Mouse (Mus musculus) midbrain, postnatal 0 days (tissue): ENCODE measurements at regions not wholly inside any gene's neighbourhood (a gene's known extent, or its start where the extent isn't known, plus 50 kb on each side); places are given as distances from the start of the nearest gene placed in this dataset.

Experiments
- ATAC-seq: fragments of 200-750 bp; cut with Nextera tagmentation; 2 replicates; pipeline ENCODE4 v1.8.0; 2017; ENCODE audit warnings: moderate number of reproducible peaks, mild to moderate bottlenecking, moderate TSS enrichment, moderate library complexity; ENCODE audit not compliant: low FRiP score
- DNase-seq: peaks from one replicate; pipeline ENCODE4 v3.0.0-alpha.2; 2015; ENCODE audit warnings: low spot score
- H3K27ac ChIP-seq: fragments of 300-500 bp; sonication (generic); 2 replicates; pipeline ENCODE4 v1.5.1; 2014; ENCODE audit warnings: low read depth, mild to moderate bottlenecking, low read length, mixed read lengths
- H3K27me3 ChIP-seq: fragments of 300-500 bp; sonication (generic); 2 replicates; pipeline ENCODE4 v1.6.1; 2014; ENCODE audit warnings: low read length, control low read depth, mixed read lengths; ENCODE audit not compliant: insufficient read depth
- H3K36me3 ChIP-seq: fragments of 300-500 bp; sonication (generic); 2 replicates; pipeline ENCODE4 v1.6.1; 2014; ENCODE audit warnings: low read length, control low read depth, mixed read lengths; ENCODE audit not compliant: insufficient read depth
- H3K4me1 ChIP-seq: fragments of 300-500 bp; sonication (generic); 2 replicates; pipeline ENCODE4 v1.6.1; 2014; ENCODE audit warnings: mild to moderate bottlenecking, control low read depth, antibody characterized with exemption, low read length, mixed read lengths; ENCODE audit not compliant: insufficient read depth
- H3K4me2 ChIP-seq: fragments of 300-500 bp; sonication (generic); 2 replicates; pipeline ENCODE4 v1.6.1; 2014; ENCODE audit warnings: low read depth, mild to moderate bottlenecking, low read length, mixed read lengths; ENCODE audit not compliant: poor library complexity, severe bottlenecking
- H3K4me3 ChIP-seq: fragments of 300-500 bp; sonication (generic); 2 replicates; pipeline ENCODE4 v1.5.1; 2014; ENCODE audit warnings: low read depth, mild to moderate bottlenecking, low read length, moderate library complexity
- H3K9ac ChIP-seq: fragments of 300-500 bp; sonication (generic); replicated peaks from 2 replicates; pipeline ENCODE4 v1.6.1; 2014; ENCODE audit warnings: mild to moderate bottlenecking, low read length, moderate library complexity, mixed read lengths; ENCODE audit not compliant: poor library complexity, severe bottlenecking
- H3K9me3 ChIP-seq: fragments of 300-500 bp; sonication (generic); 2 replicates; pipeline ENCODE4 v1.6.1; 2016; ENCODE audit warnings: low read length, control low read depth
- CTCF ChIP-seq: IDR thresholded peaks from 2 replicates; pipeline ENCODE4 v1.5.1; 2016; ENCODE audit warnings: antibody characterized with exemption, mild to moderate bottlenecking
- WGBS: fragments of 180-500 bp; shearing (Covaris S2); extraction: QIAGEN DNeasy Blood & Tissue Kit; methylation state at CpG from one replicate; pipeline ENCODE4 v1.1.7; 2014; 5-methylcytosine and 5-hydroxymethylcytosine counted together

- no peak overlapping the region for H3K4me3 ChIP-seq
- DNase-seq (no peak), ATAC-seq (no peak)
- H3K27me3 ChIP-seq = no peaks in the 10 kb centered on the region
- no peak for TF ChIP-seq CTCF
- H3K4me2 ChIP-seq = no peak overlapping the region
- H3K27ac ChIP-seq = no peak overlapping the region
- H3K9me3 ChIP-seq = no peaks in the 10 kb centered on the region
- no peaks in the 10 kb centered on the region for H3K4me1 ChIP-seq
- no peaks in the 10 kb centered on the region for H3K36me3 ChIP-seq
- H3K9ac ChIP-seq = no peak overlapping the region
- 30% methylated on average over 1 of the region's 1 CpGs for WGBS
These were observed 597.0 kb upstream of the Slit2 start for GRCm38 (mm10) chr5:47385930-47386329.

GRCm38 (mm10) chr5:47386750-47387149 lies 596.2 kb upstream of the Slit2 start:
- H3K27me3 ChIP-seq = no peaks in the 10 kb centered on the region
- WGBS = 90% methylated on average over 5 of the region's 5 CpGs
- no peak overlapping the region for H3K4me3 ChIP-seq
- H3K9ac ChIP-seq = no peak overlapping the region
- no peaks in the 10 kb centered on the region for H3K36me3 ChIP-seq
- no peak for TF ChIP-seq CTCF
- no peaks in the 10 kb centered on the region for H3K9me3 ChIP-seq
- ATAC-seq = no peak
- DNase-seq = no peak
- no peaks in the 10 kb centered on the region for H3K4me1 ChIP-seq
- no peak overlapping the region for H3K4me2 ChIP-seq
- H3K27ac ChIP-seq = no peak overlapping the region

- Histone ChIP-seq H3K36me3 (no peaks in the 10 kb centered on the region), H3K27me3 (no peaks in the 10 kb centered on the region), H3K4me3 (no peak overlapping the region), H3K4me2 (no peak overlapping the region), H3K9ac (no peak overlapping the region), H3K27ac (no peak overlapping the region), H3K9me3 (no peaks in the 10 kb centered on the region), H3K4me1 (no peaks in the 10 kb centered on the region)
- no peak for ATAC-seq
- 77% methylated on average over 2 of the region's 2 CpGs for WGBS
- TF ChIP-seq CTCF = no peak
- no peak for DNase-seq
These were observed 592.2 kb upstream of the Slit2 start for GRCm38 (mm10) chr5:47390735-47391134.

- TF ChIP-seq CTCF = no peak
- H3K4me2 ChIP-seq = no peak overlapping the region
These were observed 586.1 kb upstream of the Slit2 start for GRCm38 (mm10) chr5:47396874-47397273.

GRCm38 (mm10) chr5:47421916-47422315 lies 561.0 kb upstream of the Slit2 start:
- no peaks in the 10 kb centered on the region for H3K4me1 ChIP-seq

More at GRCm38 (mm10) chr5:47396874-47397273, 586.1 kb upstream of the Slit2 start:
- Histone ChIP-seq H3K9ac (no peak overlapping the region), H3K9me3 (no peaks in the 10 kb centered on the region), H3K27ac (no peak overlapping the region), H3K4me3 (no peak overlapping the region), H3K36me3 (no peaks in the 10 kb centered on the region), H3K27me3 (no peaks in the 10 kb centered on the region), H3K4me1 (no peaks in the 10 kb centered on the region)
- ATAC-seq (no peak), DNase-seq (no peak)
- WGBS = 81% methylated on average over 9 of the region's 9 CpGs

GRCm38 (mm10) chr5:47426040-47426439 lies 556.9 kb upstream of the Slit2 start:
- no peaks in the 10 kb centered on the region for H3K27me3 ChIP-seq
- no peak overlapping the region for H3K4me3 ChIP-seq
- H3K4me2 ChIP-seq = no peak overlapping the region
- no peak for TF ChIP-seq CTCF
- ATAC-seq (no peak), DNase-seq (no peak)
- no peak overlapping the region for H3K9ac ChIP-seq
- H3K36me3 ChIP-seq = no peaks in the 10 kb centered on the region
- H3K4me1 ChIP-seq = no peaks in the 10 kb centered on the region
- H3K9me3 ChIP-seq = no peaks in the 10 kb centered on the region
- 84% methylated on average over 4 of the region's 4 CpGs for WGBS
- H3K27ac ChIP-seq = no peak overlapping the region

More at GRCm38 (mm10) chr5:47421916-47422315, 561.0 kb upstream of the Slit2 start:
- Histone ChIP-seq H3K27ac (no peak overlapping the region), H3K4me3 (no peak overlapping the region), H3K9ac (no peak overlapping the region), H3K27me3 (no peaks in the 10 kb centered on the region), H3K4me2 (no peak overlapping the region), H3K9me3 (no peaks in the 10 kb centered on the region), H3K36me3 (no peaks in the 10 kb centered on the region)
- TF ChIP-seq CTCF = no peak
- WGBS = 71% methylated on average over 2 of the region's 2 CpGs
- DNase-seq (no peak), ATAC-seq (no peak)
